Mouse (Mus musculus): Measurements from ENCODE around the gene Sesn3.

DNA sequence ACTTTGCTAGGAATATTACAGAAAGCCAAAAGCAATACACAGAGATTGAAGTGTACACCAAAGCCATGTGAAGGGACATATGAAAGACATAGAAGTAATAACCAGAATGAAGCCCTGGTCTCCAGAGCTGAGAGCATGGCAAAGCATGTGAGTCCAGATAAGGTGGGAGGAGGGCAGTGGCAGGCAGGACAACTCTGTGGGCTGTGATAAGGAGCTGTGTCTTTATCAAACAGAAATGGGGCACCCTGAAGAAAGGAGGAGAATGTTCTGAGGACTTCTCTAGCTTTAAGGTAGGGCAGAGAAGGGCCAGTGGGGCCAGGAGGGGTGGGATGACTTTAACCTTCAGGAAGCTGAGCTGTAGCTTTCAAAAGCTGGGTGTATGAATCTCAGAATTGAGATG, 94.4 kb downstream of the Sesn3 start:
- TF ChIP-seq MYOG (IDR thresholded peaks at IDR 0.05; ENCODE audit: control insufficient read depth in 1 of 3, insufficient read depth in 1 of 3, insufficient read length in 2 of 3, low read depth in 2 of 3), result no peak
- no peak for TF ChIP-seq TCF12 (IDR thresholded peaks at IDR 0.05; ENCODE audit: insufficient read depth, poor library complexity, severe bottlenecking)
- no peak for TF ChIP-seq POLR2A (IDR thresholded peaks at IDR 0.05; ENCODE audit: insufficient read length, low read depth)
- no peak for TF ChIP-seq E2F4 (IDR thresholded peaks at IDR 0.05; ENCODE audit: insufficient read depth)
- no peak for TF ChIP-seq USF1 (IDR thresholded peaks at IDR 0.05; ENCODE audit: low read depth)
- TF ChIP-seq POLR2AphosphoS2 (IDR thresholded peaks at IDR 0.05; ENCODE audit: insufficient read length, low read depth), result no peak
- no peak for TF ChIP-seq SRF (IDR thresholded peaks at IDR 0.05; ENCODE audit: control insufficient read depth, insufficient read length, low read depth)

All from myocyte (in vitro differentiated cells).